Mouse (Mus musculus) lung, postnatal 0 days (tissue): ENCODE measurements at regions not wholly inside any gene's neighbourhood (a gene's known extent, or its start where the extent isn't known, plus 50 kb on each side); places are given as distances from the start of the nearest gene placed in this dataset.

Experiments used
- ATAC-seq: fragments of 200-750 bp; cut with Nextera tagmentation; 2 replicates; pipeline ENCODE4 v1.8.0; 2017; ENCODE audit warnings: moderate library complexity
- DNase-seq: peaks from one replicate; pipeline ENCODE4 v3.0.0-alpha.2; 2016; ENCODE audit warnings: low spot score
- H3K27ac ChIP-seq: fragments of 300-500 bp; sonication (generic); 2 replicates; pipeline ENCODE4 v1.5.1; 2014; ENCODE audit warnings: antibody characterized with exemption, mild to moderate bottlenecking, low read length, mixed read lengths
- H3K27me3 ChIP-seq: fragments of 300-500 bp; sonication (generic); replicated peaks from 2 replicates; pipeline ENCODE4 v1.6.1; 2014; ENCODE audit warnings: low read length, mixed read lengths; ENCODE audit not compliant: insufficient read depth
- H3K36me3 ChIP-seq: fragments of 300-500 bp; sonication (generic); 2 replicates; pipeline ENCODE4 v1.6.1; 2014; ENCODE audit warnings: low read length, mixed read lengths; ENCODE audit not compliant: insufficient read depth
- H3K4me1 ChIP-seq: fragments of 300-500 bp; sonication (generic); 2 replicates; pipeline ENCODE4 v1.6.1; 2014; ENCODE audit warnings: antibody characterized with exemption, low read depth, low read length, mixed read lengths; ENCODE audit not compliant: insufficient read depth
- H3K4me2 ChIP-seq: fragments of 300-500 bp; sonication (generic); replicated peaks from 2 replicates; pipeline ENCODE4 v1.6.1; 2014; ENCODE audit warnings: low read depth, mild to moderate bottlenecking, low read length, moderate library complexity, mixed read lengths
- H3K4me3 ChIP-seq: fragments of 300-500 bp; sonication (generic); 2 replicates; pipeline ENCODE4 v1.5.1; 2014; ENCODE audit warnings: low read depth, low read length
- H3K9ac ChIP-seq: fragments of 300-500 bp; sonication (generic); replicated peaks from 2 replicates; pipeline ENCODE4 v1.6.1; 2014; ENCODE audit warnings: low read depth, mild to moderate bottlenecking
- H3K9me3 ChIP-seq: fragments of 300-500 bp; sonication (generic); 2 replicates; pipeline ENCODE4 v1.6.1; 2016; ENCODE audit warnings: low read length, mixed read lengths
- CTCF ChIP-seq: IDR thresholded peaks from 2 replicates; pipeline ENCODE4 v1.5.1; 2016; ENCODE audit warnings: antibody characterized with exemption, mild to moderate bottlenecking
- EP300 ChIP-seq: IDR thresholded peaks from 2 replicates; pipeline ENCODE4 v1.6.1; 2016; ENCODE audit warnings: antibody characterized with exemption, mild to moderate bottlenecking, control low read depth
- WGBS: fragments of 180-500 bp; shearing (Covaris S2); extraction: QIAGEN DNeasy Blood & Tissue Kit; methylation state at CpG from one replicate; pipeline ENCODE4 v1.1.7; 2014; 5-methylcytosine and 5-hydroxymethylcytosine counted together

- WGBS, result 30% methylated on average over 3 of the region's 3 CpGs
- no peak overlapping the region for H3K4me3 ChIP-seq
- H3K36me3 ChIP-seq, result no peaks in the 10 kb centered on the region
- TF ChIP-seq EP300 (no peak), CTCF (no peak)
- H3K9me3 ChIP-seq, result no peaks in the 10 kb centered on the region
- H3K4me2 ChIP-seq, result no peak overlapping the region
- peak; percentile 22 for DNase-seq
- no peak overlapping the region for H3K27ac ChIP-seq
- H3K4me1 ChIP-seq, result no peaks in the 10 kb centered on the region
- no peaks in the 10 kb centered on the region for H3K27me3 ChIP-seq
- H3K9ac ChIP-seq, result no peak overlapping the region
- peak; percentile 52 for ATAC-seq
Observed at GRCm38 (mm10) chr1:185610586-185610985, 155.9 kb downstream of the Slc30a10 start.

GRCm38 (mm10) chr1:185615819-185616429 lies 161.3 kb downstream of the Slc30a10 start:
- H3K9ac ChIP-seq, result no peak overlapping the region
- no peak for DNase-seq
- no peak for TF ChIP-seq EP300
- TF ChIP-seq CTCF, result no peak
- no peaks in the 10 kb centered on the region for H3K9me3 ChIP-seq
- no peaks in the 10 kb centered on the region for H3K4me1 ChIP-seq
- no peak overlapping the region for H3K4me2 ChIP-seq
- no peaks in the 10 kb centered on the region for H3K36me3 ChIP-seq
- H3K27ac ChIP-seq, result no peak overlapping the region
- no peak for ATAC-seq
- H3K4me3 ChIP-seq, result no peak overlapping the region
- WGBS, result 30% methylated on average over 10 of the region's 10 CpGs
- H3K27me3 ChIP-seq, result no peaks in the 10 kb centered on the region

- TF ChIP-seq EP300 (no peak), CTCF (no peak)
- Histone ChIP-seq H3K36me3 (no peaks in the 10 kb centered on the region), H3K27me3 (no peaks in the 10 kb centered on the region), H3K9ac (no peak overlapping the region), H3K4me1 (no peaks in the 10 kb centered on the region), H3K9me3 (no peaks in the 10 kb centered on the region), H3K4me3 (no peak overlapping the region), H3K4me2 (no peak overlapping the region), H3K27ac (no peak overlapping the region)
- ATAC-seq (no peak), DNase-seq (no peak)
- 68% methylated on average over 4 of the region's 4 CpGs for WGBS
Observed at GRCm38 (mm10) chr1:185617691-185618090, 163.0 kb downstream of the Slc30a10 start.

GRCm38 (mm10) chr1:185619011-185619410 lies 164.4 kb downstream of the Slc30a10 start:
- Histone ChIP-seq H3K27ac (no peak overlapping the region), H3K9me3 (no peaks in the 10 kb centered on the region), H3K4me1 (no peaks in the 10 kb centered on the region), H3K9ac (no peak overlapping the region), H3K4me2 (no peak overlapping the region), H3K4me3 (no peak overlapping the region), H3K27me3 (no peaks in the 10 kb centered on the region), H3K36me3 (no peaks in the 10 kb centered on the region)
- DNase-seq (no peak), ATAC-seq (peak; percentile 44)
- TF ChIP-seq EP300 (no peak), CTCF (no peak)
- 66% methylated on average over 9 of the region's 9 CpGs for WGBS

- H3K27ac ChIP-seq, result no peak overlapping the region
- no peaks in the 10 kb centered on the region for H3K9me3 ChIP-seq
- no peak overlapping the region for H3K4me3 ChIP-seq
- H3K36me3 ChIP-seq, result no peaks in the 10 kb centered on the region
- DNase-seq (no peak), ATAC-seq (no peak)
- no peaks in the 10 kb centered on the region for H3K27me3 ChIP-seq
- H3K4me1 ChIP-seq, result no peaks in the 10 kb centered on the region
- H3K4me2 ChIP-seq, result no peak overlapping the region
- TF ChIP-seq EP300 (no peak), CTCF (no peak)
- no peak overlapping the region for H3K9ac ChIP-seq
- 45% methylated on average over 3 of the region's 3 CpGs for WGBS
Observed at GRCm38 (mm10) chr1:185628401-185628800, 173.8 kb downstream of the Slc30a10 start.

- no peak overlapping the region for H3K4me2 ChIP-seq
- H3K27me3 ChIP-seq, result no peaks in the 10 kb centered on the region
- WGBS, result 58% methylated on average over 9 of the region's 9 CpGs
- H3K36me3 ChIP-seq, result no peaks in the 10 kb centered on the region
- no peak overlapping the region for H3K9ac ChIP-seq
- H3K27ac ChIP-seq, result no peak overlapping the region
- H3K9me3 ChIP-seq, result no peaks in the 10 kb centered on the region
- ATAC-seq (no peak), DNase-seq (no peak)
- H3K4me1 ChIP-seq, result no peaks in the 10 kb centered on the region
- no peak overlapping the region for H3K4me3 ChIP-seq
- TF ChIP-seq CTCF, result no peak
- TF ChIP-seq EP300, result no peak
Observed at GRCm38 (mm10) chr1:185629976-185630375, 175.3 kb downstream of the Slc30a10 start.

GRCm38 (mm10) chr1:185638631-185639030 lies 184.0 kb downstream of the Slc30a10 start:
- no peak overlapping the region for H3K27ac ChIP-seq
- no peaks in the 10 kb centered on the region for H3K27me3 ChIP-seq
- no peaks in the 10 kb centered on the region for H3K9me3 ChIP-seq
- no peaks in the 10 kb centered on the region for H3K36me3 ChIP-seq
- no peak overlapping the region for H3K4me2 ChIP-seq
- TF ChIP-seq CTCF, result no peak
- TF ChIP-seq EP300, result no peak
- no peak overlapping the region for H3K4me3 ChIP-seq
- ATAC-seq, result no peak
- H3K4me1 ChIP-seq, result no peaks in the 10 kb centered on the region
- WGBS, result 83% methylated on average over 6 of the region's 6 CpGs
- H3K9ac ChIP-seq, result no peak overlapping the region
- no peak for DNase-seq
